Mouse (Mus musculus): ENCODE measurements around the gene Slc22a6. TPM values are rescaled to one million over a fixed set of nuclear protein-coding genes. Genes with fewer than 3 reads are reported as not detected.

Slc22a6 gene
- polyA plus RNA-seq, 1 experiment from 2014 or later, result 73.8 TPM

GRCm38 (mm10) chr19:8663360-8663839 is 45.6 kb downstream of the Slc22a6 start, which contains the start of gene Chrm1:
Gene Chrm1 (plus strand): TSS chr19:8663789.
- Histone ChIP-seq H3K4me1 (replicated peaks; ENCODE audit: insufficient read depth, low read length) (no peaks in the 10 kb centered on the region; the same call in 1 of the 2 replicates), H3K27me3 (ENCODE audit: insufficient read depth, low read length) (peaks cover 5% of the 10 kb centered on the region; the same call in 1 of the 2 replicates), H3K9ac (ENCODE audit: low read depth, low read length) (no peak within 1 kb of the TSS), H3K27ac (no peak within 1 kb of the TSS), H3K9me3 (replicated peaks; ENCODE audit: low read length) (no peaks in the 10 kb centered on the region), H3K4me3 (replicated peaks; ENCODE audit: low read depth, low read length) (peak within 1 kb of the TSS; percentile 37; the same call in 1 of the 2 replicates), H3K36me3 (ENCODE audit: insufficient read depth, low read length) (no peaks in the 10 kb centered on the region), H3K4me2 (ENCODE audit: low read length) (peak within 1 kb of the TSS; percentile 85)
- WGBS, result 66% methylated on average over 9 of the region's 9 CpGs
- ATAC-seq (replicated peaks; ENCODE audit: low FRiP score, low read depth), result no peak; the same call in 1 of the 2 replicates
- no peak for TF ChIP-seq CTCF (IDR thresholded peaks at IDR 0.05; ENCODE audit: low read depth)
- no peak for DNase-seq (ENCODE audit: low spot score)

GRCm38 (mm10) chr19:8663911-8664421 is 46.1 kb downstream of the Slc22a6 start:
- DNase-seq (ENCODE audit: low spot score) (no peak), ATAC-seq (replicated peaks; ENCODE audit: low FRiP score, low read depth) (peak; percentile 42)
- H3K27me3 ChIP-seq (ENCODE audit: insufficient read depth, low read length), result peaks cover 5% of the 10 kb centered on the region; the same call in 1 of the 2 replicates
- H3K36me3 ChIP-seq (ENCODE audit: insufficient read depth, low read length), result no peaks in the 10 kb centered on the region
- no peaks in the 10 kb centered on the region for H3K9me3 ChIP-seq (replicated peaks; ENCODE audit: low read length)
- no peak overlapping the region for H3K9ac ChIP-seq (ENCODE audit: low read depth, low read length)
- H3K4me3 ChIP-seq (replicated peaks; ENCODE audit: low read depth, low read length), result no peak overlapping the region
- H3K4me2 ChIP-seq (ENCODE audit: low read length), result 0 out of 2 replicates have a peak overlapping the region, but pooled peaks have one; percentile 15
- TF ChIP-seq CTCF (IDR thresholded peaks at IDR 0.05; ENCODE audit: low read depth), result no peak
- no peak overlapping the region for H3K27ac ChIP-seq
- no peaks in the 10 kb centered on the region; the same call in 1 of the 2 replicates for H3K4me1 ChIP-seq (replicated peaks; ENCODE audit: insufficient read depth, low read length)
- WGBS, result 33% methylated on average over 9 of the region's 10 CpGs

- H3K9me3 ChIP-seq (replicated peaks; ENCODE audit: low read length), result no peaks in the 10 kb centered on the region
- no peaks in the 10 kb centered on the region; the same call in 1 of the 2 replicates for H3K4me1 ChIP-seq (replicated peaks; ENCODE audit: insufficient read depth, low read length)
- H3K4me2 ChIP-seq (ENCODE audit: low read length), result no peak overlapping the region
- H3K9ac ChIP-seq (ENCODE audit: low read depth, low read length), result no peak overlapping the region
- no peak for TF ChIP-seq CTCF (IDR thresholded peaks at IDR 0.05; ENCODE audit: low read depth)
- 92% methylated on average over 3 of the region's 3 CpGs for WGBS
- peaks cover 5% of the 10 kb centered on the region; the same call in 1 of the 2 replicates for H3K27me3 ChIP-seq (ENCODE audit: insufficient read depth, low read length)
- ATAC-seq (replicated peaks; ENCODE audit: low FRiP score, low read depth) (no peak), DNase-seq (ENCODE audit: low spot score) (no peak)
- H3K4me3 ChIP-seq (replicated peaks; ENCODE audit: low read depth, low read length), result no peak overlapping the region
- no peak overlapping the region for H3K27ac ChIP-seq
- H3K36me3 ChIP-seq (ENCODE audit: insufficient read depth, low read length), result no peaks in the 10 kb centered on the region
Measured at GRCm38 (mm10) chr19:8664859-8665258, 47.0 kb downstream of the Slc22a6 start.

- H3K4me3 ChIP-seq (replicated peaks; ENCODE audit: low read depth, low read length), result no peak overlapping the region
- peaks cover 5% of the 10 kb centered on the region; the same call in 1 of the 2 replicates for H3K27me3 ChIP-seq (ENCODE audit: insufficient read depth, low read length)
- WGBS, result 74% methylated on average over 5 of the region's 5 CpGs
- no peaks in the 10 kb centered on the region for H3K9me3 ChIP-seq (replicated peaks; ENCODE audit: low read length)
- H3K27ac ChIP-seq, result no peak overlapping the region
- DNase-seq (ENCODE audit: low spot score) (no peak), ATAC-seq (replicated peaks; ENCODE audit: low FRiP score, low read depth) (no peak)
- no peak for TF ChIP-seq CTCF (IDR thresholded peaks at IDR 0.05; ENCODE audit: low read depth)
- H3K4me2 ChIP-seq (ENCODE audit: low read length), result no peak overlapping the region
- H3K9ac ChIP-seq (ENCODE audit: low read depth, low read length), result no peak overlapping the region
- no peaks in the 10 kb centered on the region for H3K36me3 ChIP-seq (ENCODE audit: insufficient read depth, low read length)
- no peaks in the 10 kb centered on the region; the same call in 1 of the 2 replicates for H3K4me1 ChIP-seq (replicated peaks; ENCODE audit: insufficient read depth, low read length)
Measured at GRCm38 (mm10) chr19:8665746-8666145, 47.9 kb downstream of the Slc22a6 start.

GRCm38 (mm10) chr19:8672859-8673258 is 55.0 kb downstream of the Slc22a6 start:
- ATAC-seq (replicated peaks; ENCODE audit: low FRiP score, low read depth) (no peak), DNase-seq (ENCODE audit: low spot score) (no peak)
- H3K27ac ChIP-seq, result no peak overlapping the region
- no peak overlapping the region for H3K4me2 ChIP-seq (ENCODE audit: low read length)
- no peaks in the 10 kb centered on the region for H3K4me1 ChIP-seq (replicated peaks; ENCODE audit: insufficient read depth, low read length)
- H3K9me3 ChIP-seq (replicated peaks; ENCODE audit: low read length), result no peaks in the 10 kb centered on the region
- no peaks in the 10 kb centered on the region for H3K36me3 ChIP-seq (ENCODE audit: insufficient read depth, low read length)
- WGBS, result 90% methylated on average over 3 of the region's 3 CpGs
- H3K4me3 ChIP-seq (replicated peaks; ENCODE audit: low read depth, low read length), result no peak overlapping the region
- H3K9ac ChIP-seq (ENCODE audit: low read depth, low read length), result no peak overlapping the region
- H3K27me3 ChIP-seq (ENCODE audit: insufficient read depth, low read length), result no peaks in the 10 kb centered on the region
- TF ChIP-seq CTCF (IDR thresholded peaks at IDR 0.05; ENCODE audit: low read depth), result no peak

GRCm38 (mm10) chr19:8673336-8674063 is 55.7 kb downstream of the Slc22a6 start:
- 70% methylated on average over 9 of the region's 9 CpGs for WGBS
- no peaks in the 10 kb centered on the region for H3K9me3 ChIP-seq (replicated peaks; ENCODE audit: low read length)
- no peak for TF ChIP-seq CTCF (IDR thresholded peaks at IDR 0.05; ENCODE audit: low read depth)
- no peaks in the 10 kb centered on the region for H3K36me3 ChIP-seq (ENCODE audit: insufficient read depth, low read length)
- no peak overlapping the region for H3K4me2 ChIP-seq (ENCODE audit: low read length)
- H3K4me1 ChIP-seq (replicated peaks; ENCODE audit: insufficient read depth, low read length), result no peaks in the 10 kb centered on the region
- no peaks in the 10 kb centered on the region for H3K27me3 ChIP-seq (ENCODE audit: insufficient read depth, low read length)
- H3K27ac ChIP-seq, result no peak overlapping the region
- no peak overlapping the region for H3K9ac ChIP-seq (ENCODE audit: low read depth, low read length)
- no peak overlapping the region for H3K4me3 ChIP-seq (replicated peaks; ENCODE audit: low read depth, low read length)
- ATAC-seq (replicated peaks; ENCODE audit: low FRiP score, low read depth) (no peak), DNase-seq (ENCODE audit: low spot score) (no peak)

Other genes starting within 250 kb of the Slc22a6 start
- gene Slc22a30, start 212.9 kb upstream of the Slc22a6 start, polyA plus RNA-seq (2015; fragmentation: Nextera tagmentation; extraction: Ambion mirVana), result 9.3 and 11.6 TPM in 2 replicates
- 19.2 and 25.5 TPM in 2 replicates for gene Slc22a8, start 26.8 kb upstream of the Slc22a6 start, polyA plus RNA-seq (2015; fragmentation: Nextera tagmentation; extraction: Ambion mirVana)
- 0.17 and 0.18 TPM in 2 replicates for gene Chrm1, start 45.8 kb downstream of the Slc22a6 start, polyA plus RNA-seq (2015; fragmentation: Nextera tagmentation; extraction: Ambion mirVana)
- 151 and 158 TPM in 2 replicates for gene Slc3a2, start 105.3 kb downstream of the Slc22a6 start, polyA plus RNA-seq (2015; fragmentation: Nextera tagmentation; extraction: Ambion mirVana)
- gene Wdr74, start 117.8 kb downstream of the Slc22a6 start, polyA plus RNA-seq (2015; fragmentation: Nextera tagmentation; extraction: Ambion mirVana), result 71.3 and 77.7 TPM in 2 replicates
- gene 1700092M07Rik, start 122.7 kb downstream of the Slc22a6 start, polyA plus RNA-seq (2015; fragmentation: Nextera tagmentation; extraction: Ambion mirVana), result 0.75 and 1.1 TPM in 2 replicates
- 105 and 115 TPM in 2 replicates for gene Stx5a, start 123.4 kb downstream of the Slc22a6 start, polyA plus RNA-seq (2015; fragmentation: Nextera tagmentation; extraction: Ambion mirVana)
- 114 and 123 TPM in 2 replicates for gene Nxf1, start 139.0 kb downstream of the Slc22a6 start, polyA plus RNA-seq (2015; fragmentation: Nextera tagmentation; extraction: Ambion mirVana)
- gene Tmem223, start 153.0 kb downstream of the Slc22a6 start, polyA plus RNA-seq (2015; fragmentation: Nextera tagmentation; extraction: Ambion mirVana), result 248 and 286 TPM in 2 replicates
- gene Tmem179b, start 156.4 kb downstream of the Slc22a6 start, polyA plus RNA-seq (2015; fragmentation: Nextera tagmentation; extraction: Ambion mirVana), result 103 and 113 TPM in 2 replicates
- gene Taf6l, start 168.4 kb downstream of the Slc22a6 start, polyA plus RNA-seq (2015; fragmentation: Nextera tagmentation; extraction: Ambion mirVana), result 28.4 and 28.6 TPM in 2 replicates
- 185 and 187 TPM in 2 replicates for gene Polr2g, start 180.5 kb downstream of the Slc22a6 start, polyA plus RNA-seq (2015; fragmentation: Nextera tagmentation; extraction: Ambion mirVana)
- 3.6 TPM in 2 replicates for gene Zbtb3, start 184.5 kb downstream of the Slc22a6 start, polyA plus RNA-seq (2015; fragmentation: Nextera tagmentation; extraction: Ambion mirVana)
- gene Ttc9c, start 201.3 kb downstream of the Slc22a6 start, polyA plus RNA-seq (2015; fragmentation: Nextera tagmentation; extraction: Ambion mirVana), result 32.2 and 35.9 TPM in 2 replicates
- gene Hnrnpul2, start 202.0 kb downstream of the Slc22a6 start, polyA plus RNA-seq (2015; fragmentation: Nextera tagmentation; extraction: Ambion mirVana), result 5.5 and 6.3 TPM in 2 replicates
- not detected in 2 replicates for gene AC129217.1, start 211.7 kb downstream of the Slc22a6 start, polyA plus RNA-seq (2015; fragmentation: Nextera tagmentation; extraction: Ambion mirVana)
- 57.0 and 60.1 TPM in 2 replicates for gene Bscl2, start 219.4 kb downstream of the Slc22a6 start, polyA plus RNA-seq (2015; fragmentation: Nextera tagmentation; extraction: Ambion mirVana)
- gene Gng3, start 221.2 kb downstream of the Slc22a6 start, polyA plus RNA-seq (2015; fragmentation: Nextera tagmentation; extraction: Ambion mirVana), result 1.5 and 1.6 TPM in 2 replicates
- gene Lrrn4cl, start 232.7 kb downstream of the Slc22a6 start, polyA plus RNA-seq (2015; fragmentation: Nextera tagmentation; extraction: Ambion mirVana), result 0.85 and 1.1 TPM in 2 replicates